Mouse (Mus musculus) olfactory bulb, adult 2 months (tissue): ENCODE results near the gene Fbxw11.

ENCODE experiments used
- CTCF ChIP-seq: fragments of 200-500 bp; IDR thresholded peaks from 2 replicates; pipeline ENCODE4 v1.5.1; 2012; ENCODE audit warnings: low read depth, mild to moderate bottlenecking, low read length, moderate library complexity; ENCODE audit not compliant: insufficient read depth
- POLR2A ChIP-seq: fragments of 200-500 bp; IDR thresholded peaks from 2 replicates; pipeline ENCODE4 v1.6.1; 2012; ENCODE audit warnings: mild to moderate bottlenecking, low read depth, low read length, moderate library complexity; ENCODE audit not compliant: insufficient read depth

- no peak for TF ChIP-seq POLR2A
- TF ChIP-seq CTCF = no peak
Observed at GRCm38 (mm10) chr11:32680014-32680413, 37.5 kb downstream of the Fbxw11 start.
